Mouse (Mus musculus) thymus, adult 2 months (tissue): ENCODE measurements around the gene Btbd8. TPM values are rescaled to one million over a fixed set of nuclear protein-coding genes. Genes with fewer than 3 reads are reported as not detected.

Experiments used
- DNase-seq: peaks from one replicate; pipeline ENCODE4 v3.0.0; 2021
- H3K27ac ChIP-seq: fragments of 200-500 bp; 2 replicates; pipeline ENCODE4 v1.5.1; 2012; ENCODE audit warnings: low read length, control low read depth; ENCODE audit not compliant: control insufficient read depth, insufficient read depth
- H3K27me3 ChIP-seq: fragments of 200-500 bp; 2 replicates; pipeline ENCODE4 v1.6.1; 2012; ENCODE audit warnings: mild to moderate bottlenecking, low read length, moderate library complexity, mixed read lengths; ENCODE audit not compliant: control insufficient read depth, insufficient read depth
- H3K36me3 ChIP-seq: fragments of 200-500 bp; 2 replicates; pipeline ENCODE4 v1.6.1; 2012; ENCODE audit warnings: mild to moderate bottlenecking, low read length, moderate library complexity; ENCODE audit not compliant: control insufficient read depth, insufficient read depth
- H3K4me1 ChIP-seq: fragments of 200-500 bp; replicated peaks from 2 replicates; pipeline ENCODE4 v1.6.1; 2012; ENCODE audit warnings: low read length; ENCODE audit not compliant: control insufficient read depth, insufficient read depth
- H3K4me3 ChIP-seq: fragments of 200-500 bp; 2 replicates; pipeline ENCODE4 v1.5.1; 2012; ENCODE audit warnings: mild to moderate bottlenecking, low read length, control low read depth, moderate library complexity; ENCODE audit not compliant: control insufficient read depth, insufficient read depth
- CTCF ChIP-seq: fragments of 200-500 bp; IDR thresholded peaks from 2 replicates; pipeline ENCODE4 v1.5.1; 2012; ENCODE audit warnings: mild to moderate bottlenecking, control low read depth, low read length, moderate library complexity, borderline replicate concordance; ENCODE audit not compliant: control insufficient read depth, poor library complexity, insufficient read depth; ENCODE audit errors: extremely low read depth
- POLR2A ChIP-seq: fragments of 200-500 bp; IDR thresholded peaks from 2 replicates; pipeline ENCODE4 v1.6.1; 2012; ENCODE audit warnings: mild to moderate bottlenecking, low read length, control low read depth, moderate library complexity; ENCODE audit not compliant: control insufficient read depth, poor library complexity, insufficient read depth; ENCODE audit errors: extremely low read depth
- WGBS: fragments of 180-500 bp; shearing (Covaris S2); methylation state at CpG from one replicate; pipeline ENCODE4 v1.1.7; 2018; 5-methylcytosine and 5-hydroxymethylcytosine counted together
- polyA plus RNA-seq: library from polyadenylated mRNA; depleted of rRNA; stranded (reverse); fragments of >200 nt; gene quantifications from 2 replicates; pipeline ENCODE4 v1.2.3, GENCODE M21; 2012

Gene Btbd8
- polyA plus RNA-seq, 1 experiment: 4.7 TPM

DNA sequence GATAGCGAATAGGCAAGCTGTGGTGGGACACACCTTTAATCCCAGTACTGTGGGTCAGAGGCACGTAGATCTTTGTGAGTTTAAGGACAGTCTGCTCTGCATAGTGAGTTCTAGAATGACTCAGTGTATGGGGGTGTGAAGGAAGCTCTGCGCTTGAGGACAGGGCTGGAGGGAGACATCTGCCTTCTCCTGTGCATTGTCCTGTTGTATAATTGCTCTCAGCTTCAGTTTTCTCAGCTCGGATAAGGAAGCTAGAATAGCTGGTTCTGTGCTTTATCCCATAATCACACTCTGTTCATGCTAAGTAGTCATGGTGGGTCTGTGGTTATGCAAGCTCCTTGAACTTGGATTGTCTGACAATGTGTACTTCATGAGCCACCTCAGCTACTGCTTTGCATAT, 11.0 kb downstream of the Btbd8 start:
- Histone ChIP-seq H3K36me3 (no peaks in the 10 kb centered on the region), H3K4me1 (no peaks in the 10 kb centered on the region), H3K27me3 (no peaks in the 10 kb centered on the region), H3K4me3 (no peak overlapping the region), H3K27ac (no peak overlapping the region)
- TF ChIP-seq POLR2A (no peak), CTCF (no peak)
- WGBS: 97% methylated on average over 4 of the region's 4 CpGs
- no peak for DNase-seq

DNA sequence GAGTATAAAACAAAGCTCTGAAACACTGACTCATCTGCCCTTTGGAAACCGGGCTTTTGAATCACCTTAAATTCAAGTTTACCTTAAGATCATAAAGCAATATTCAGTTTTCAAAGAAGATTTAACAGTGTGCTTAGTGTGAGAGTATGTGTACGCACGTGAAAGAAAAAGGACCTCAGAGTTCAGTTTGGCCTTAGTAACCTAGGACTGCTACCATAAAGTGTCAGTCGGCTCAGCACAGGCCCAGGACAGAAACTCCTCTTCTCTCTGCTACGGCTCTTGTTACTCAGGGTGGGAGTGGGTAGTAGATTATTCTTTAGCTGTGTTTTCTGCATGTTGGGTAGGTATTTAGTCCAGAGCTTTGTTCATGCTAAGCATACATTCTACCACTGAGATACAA, 11.8 kb downstream of the Btbd8 start:
- Histone ChIP-seq H3K36me3 (no peaks in the 10 kb centered on the region), H3K4me1 (no peaks in the 10 kb centered on the region), H3K4me3 (no peak overlapping the region), H3K27ac (no peak overlapping the region), H3K27me3 (no peaks in the 10 kb centered on the region)
- 95% methylated on average over 5 of the region's 5 CpGs for WGBS
- TF ChIP-seq CTCF: no peak
- TF ChIP-seq POLR2A: no peak
- DNase-seq: no peak

DNA sequence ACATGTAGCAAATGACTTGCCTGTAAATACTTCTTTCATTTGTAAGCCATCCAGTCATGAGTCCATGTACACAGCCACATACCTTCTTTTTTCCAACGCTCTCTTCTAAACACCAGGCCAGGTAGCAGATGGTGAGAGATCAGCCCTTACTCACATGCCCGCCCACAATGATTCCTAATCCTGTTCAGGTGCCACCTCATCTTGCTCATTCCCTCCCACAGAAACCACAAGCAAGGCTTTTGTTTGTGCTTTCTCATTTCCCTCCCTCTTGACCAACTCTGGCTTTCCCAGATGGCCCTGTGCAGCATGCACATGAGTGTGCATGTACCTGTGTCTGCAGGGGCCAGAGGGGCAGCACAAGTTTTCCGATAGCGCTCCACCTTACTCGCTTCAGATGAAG, 12.5 kb downstream of the Btbd8 start:
- DNase-seq: no peak
- Histone ChIP-seq H3K27me3 (no peaks in the 10 kb centered on the region), H3K36me3 (no peaks in the 10 kb centered on the region), H3K27ac (no peak overlapping the region), H3K4me3 (no peak overlapping the region), H3K4me1 (no peaks in the 10 kb centered on the region)
- TF ChIP-seq POLR2A: no peak
- no peak for TF ChIP-seq CTCF
- 68% methylated on average over 5 of the region's 5 CpGs for WGBS

DNA sequence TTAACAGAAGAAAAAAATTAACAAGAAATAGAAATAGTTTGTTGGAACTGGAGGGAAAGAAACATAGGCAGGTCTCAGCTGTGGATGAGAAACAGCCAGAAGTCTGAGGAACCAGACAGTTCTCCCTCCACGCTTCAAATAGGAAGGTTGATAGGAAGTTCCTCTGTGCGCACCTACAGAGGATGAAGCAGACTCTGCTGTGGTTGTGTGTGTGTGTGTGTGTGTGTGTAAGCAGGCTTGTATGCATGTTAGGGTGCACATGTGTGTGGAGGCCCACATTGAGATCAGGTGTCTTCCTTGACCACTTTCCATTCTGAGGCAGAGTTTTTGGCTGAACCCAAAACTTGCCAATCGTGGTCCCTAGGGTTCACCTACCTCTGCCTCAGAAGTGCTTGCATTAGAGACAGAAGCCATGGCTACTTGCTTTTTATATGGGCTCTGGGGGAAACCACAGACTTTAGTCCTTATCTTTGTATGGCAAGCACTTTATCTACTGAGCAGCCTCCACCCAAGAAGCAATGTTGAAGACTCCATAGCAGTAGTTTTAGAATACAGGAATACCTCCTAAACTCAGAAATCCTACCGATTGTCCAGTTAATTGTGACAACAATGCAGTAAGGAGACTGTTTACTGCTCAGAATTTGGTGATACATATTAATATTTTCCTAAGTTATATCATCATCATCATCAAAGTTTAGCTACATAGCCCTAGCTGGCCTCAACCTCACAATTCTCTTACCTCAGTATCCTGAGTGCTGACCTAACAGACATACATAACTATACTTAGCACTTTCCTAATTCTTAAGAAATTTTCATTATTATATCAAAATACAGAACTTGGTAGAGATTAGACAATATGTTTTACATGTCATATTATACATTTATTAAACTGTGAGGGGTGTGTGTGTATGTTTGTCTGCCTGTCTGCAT, 24.6 kb downstream of the Btbd8 start:
- Histone ChIP-seq H3K27ac (no peak overlapping the region), H3K4me1 (no peaks in the 10 kb centered on the region), H3K36me3 (no peaks in the 10 kb centered on the region), H3K27me3 (no peaks in the 10 kb centered on the region), H3K4me3 (no peak overlapping the region)
- 87% methylated on average over 4 of the region's 4 CpGs for WGBS
- TF ChIP-seq CTCF: no peak
- TF ChIP-seq POLR2A: no peak
- no peak for DNase-seq

DNA sequence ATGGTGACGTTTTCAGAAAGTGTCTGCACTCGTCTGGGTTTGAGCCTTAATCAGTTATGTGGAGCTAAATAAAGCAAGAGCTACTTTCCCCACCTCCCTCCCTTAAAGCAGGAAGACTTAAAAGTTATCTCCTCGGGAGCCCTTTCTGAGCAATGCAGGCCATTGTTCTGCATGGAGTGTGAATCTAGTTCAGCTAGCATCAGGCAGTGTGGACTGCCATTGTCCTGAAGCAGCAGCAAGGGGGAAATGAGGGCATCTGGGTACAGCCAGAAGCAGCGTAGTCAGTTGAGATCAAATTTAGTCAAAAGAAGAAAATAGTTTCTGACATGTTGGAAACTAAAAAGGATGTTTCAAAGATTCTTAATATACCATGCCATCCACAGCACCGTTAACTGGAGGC, 28.7 kb downstream of the Btbd8 start:
- WGBS: 89% methylated on average over 5 of the region's 5 CpGs
- Histone ChIP-seq H3K27ac (no peak overlapping the region), H3K36me3 (no peaks in the 10 kb centered on the region), H3K4me1 (no peaks in the 10 kb centered on the region), H3K4me3 (no peak overlapping the region), H3K27me3 (no peaks in the 10 kb centered on the region)
- TF ChIP-seq CTCF: no peak
- no peak for TF ChIP-seq POLR2A
- DNase-seq: no peak

DNA sequence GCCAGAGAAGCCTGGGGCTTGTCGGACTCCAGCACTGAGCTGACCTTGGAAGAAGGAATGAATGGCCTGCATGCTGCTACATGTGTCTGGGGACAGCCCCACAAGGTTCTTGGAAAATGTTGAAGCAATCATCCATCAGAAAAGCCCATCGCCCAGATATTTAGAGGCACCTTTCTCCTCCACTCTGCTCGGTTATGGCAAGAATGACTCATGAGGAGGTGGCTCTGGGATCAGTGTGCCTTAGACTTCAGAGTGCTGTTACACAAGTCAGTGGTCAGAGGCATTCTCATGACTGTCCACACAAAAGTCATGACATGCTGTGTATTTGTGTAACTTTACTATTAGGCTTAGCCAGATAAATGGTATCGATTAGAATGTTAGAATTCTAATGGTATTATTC, 29.3 kb downstream of the Btbd8 start:
- H3K4me1 ChIP-seq: no peaks in the 10 kb centered on the region
- no peak for DNase-seq
- no peak overlapping the region for H3K27ac ChIP-seq
- TF ChIP-seq POLR2A: no peak
- TF ChIP-seq CTCF: no peak
- H3K36me3 ChIP-seq: no peaks in the 10 kb centered on the region
- no peak overlapping the region for H3K4me3 ChIP-seq
- WGBS: 97% methylated on average over 4 of the region's 4 CpGs
- no peaks in the 10 kb centered on the region for H3K27me3 ChIP-seq
